Mouse (Mus musculus): Measurements from ENCODE around the gene Vgf. TPM values are rescaled to one million over a fixed set of nuclear protein-coding genes. Genes with fewer than 3 reads are reported as not detected.
A peak's percentile ranks its signal among the peaks of the same experiment; 100 is the strongest.

Gene Vgf
- polyA plus RNA-seq, 1 experiment from 2014 or later = 1.1 TPM

- H3K27ac ChIP-seq = no peak overlapping the region
- 0 out of 2 replicates have a peak, but pooled peaks cover 3% of the 10 kb centered on the region for H3K27me3 ChIP-seq (replicated peaks)
- no peak overlapping the region for H3K4me3 ChIP-seq (replicated peaks)
- ATAC-seq (ENCODE audit: insufficient read depth, low FRiP score, low read depth) = 0 out of 2 replicates have a peak, but pooled peaks have one; percentile 27
- WGBS = 77% methylated on average over 5 of the region's 5 CpGs
- no peak overlapping the region for H3K9ac ChIP-seq
- H3K4me1 ChIP-seq = no peaks in the 10 kb centered on the region
- H3K4me2 ChIP-seq = no peak overlapping the region
- H3K36me3 ChIP-seq = no peaks in the 10 kb centered on the region
- no peaks in the 10 kb centered on the region for H3K9me3 ChIP-seq
Observed at GRCm38 (mm10) chr5:137051914-137052505, 25.8 kb downstream of the Vgf start.

- no peak overlapping the region for H3K27ac ChIP-seq
- 85% methylated on average over 7 of the region's 7 CpGs for WGBS
- H3K9ac ChIP-seq = no peak overlapping the region
- no peak overlapping the region for H3K4me3 ChIP-seq (replicated peaks)
- ATAC-seq (ENCODE audit: insufficient read depth, low FRiP score, low read depth) = no peak
- H3K4me1 ChIP-seq = no peaks in the 10 kb centered on the region
- 0 out of 2 replicates have a peak, but pooled peaks cover 3% of the 10 kb centered on the region for H3K27me3 ChIP-seq (replicated peaks)
- no peaks in the 10 kb centered on the region for H3K36me3 ChIP-seq
- H3K4me2 ChIP-seq = no peak overlapping the region
- no peaks in the 10 kb centered on the region for H3K9me3 ChIP-seq
Observed at GRCm38 (mm10) chr5:137054299-137054698, 28.1 kb downstream of the Vgf start.

GRCm38 (mm10) chr5:137054873-137055272 is 28.7 kb downstream of the Vgf start:
- no peak overlapping the region for H3K27ac ChIP-seq
- ATAC-seq (ENCODE audit: insufficient read depth, low FRiP score, low read depth) = no peak
- 0 out of 2 replicates have a peak, but pooled peaks cover 3% of the 10 kb centered on the region for H3K27me3 ChIP-seq (replicated peaks)
- no peaks in the 10 kb centered on the region for H3K9me3 ChIP-seq
- no peak overlapping the region for H3K4me3 ChIP-seq (replicated peaks)
- no peaks in the 10 kb centered on the region for H3K36me3 ChIP-seq
- no peak overlapping the region for H3K9ac ChIP-seq
- H3K4me2 ChIP-seq = no peak overlapping the region
- 83% methylated on average over 5 of the region's 5 CpGs for WGBS
- H3K4me1 ChIP-seq = no peaks in the 10 kb centered on the region

- Histone ChIP-seq H3K36me3 (no peaks in the 10 kb centered on the region), H3K27ac (no peak overlapping the region), H3K27me3 (replicated peaks) (no peaks in the 10 kb centered on the region), H3K9me3 (no peaks in the 10 kb centered on the region), H3K4me2 (no peak overlapping the region), H3K9ac (no peak overlapping the region), H3K4me3 (replicated peaks) (no peak overlapping the region), H3K4me1 (no peaks in the 10 kb centered on the region)
- 22% methylated on average over 10 of the region's 12 CpGs for WGBS
- ATAC-seq (ENCODE audit: insufficient read depth, low FRiP score, low read depth) = no peak
Observed at GRCm38 (mm10) chr5:137061809-137062481, 35.8 kb downstream of the Vgf start.

GRCm38 (mm10) chr5:137062601-137063000 is 36.4 kb downstream of the Vgf start:
- no peak for ATAC-seq (ENCODE audit: insufficient read depth, low FRiP score, low read depth)
- 86% methylated on average over 5 of the region's 5 CpGs for WGBS

GRCm38 (mm10) chr5:137065454-137065853 is 39.3 kb downstream of the Vgf start:
- Histone ChIP-seq H3K4me2 (no peak overlapping the region), H3K4me1 (no peaks in the 10 kb centered on the region), H3K9ac (no peak overlapping the region), H3K27ac (no peak overlapping the region), H3K9me3 (no peaks in the 10 kb centered on the region), H3K4me3 (replicated peaks) (no peak overlapping the region), H3K27me3 (replicated peaks) (no peaks in the 10 kb centered on the region), H3K36me3 (no peaks in the 10 kb centered on the region)
- 68% methylated on average over 6 of the region's 6 CpGs for WGBS
- no peak for ATAC-seq (ENCODE audit: insufficient read depth, low FRiP score, low read depth)

More at GRCm38 (mm10) chr5:137062601-137063000, 36.4 kb downstream of the Vgf start:
- H3K36me3 ChIP-seq = no peaks in the 10 kb centered on the region
- no peak overlapping the region for H3K4me3 ChIP-seq (replicated peaks)
- no peak overlapping the region for H3K9ac ChIP-seq
- no peaks in the 10 kb centered on the region for H3K4me1 ChIP-seq
- no peak overlapping the region for H3K27ac ChIP-seq
- H3K9me3 ChIP-seq = no peaks in the 10 kb centered on the region
- no peak overlapping the region for H3K4me2 ChIP-seq
- H3K27me3 ChIP-seq (replicated peaks) = no peaks in the 10 kb centered on the region

GRCm38 (mm10) chr5:137065923-137066322 is 39.7 kb downstream of the Vgf start:
- 68% methylated on average over 8 of the region's 8 CpGs for WGBS
- H3K27ac ChIP-seq = no peak overlapping the region
- H3K4me2 ChIP-seq = no peak overlapping the region
- H3K4me3 ChIP-seq (replicated peaks) = no peak overlapping the region
- ATAC-seq (ENCODE audit: insufficient read depth, low FRiP score, low read depth) = no peak
- H3K36me3 ChIP-seq = no peaks in the 10 kb centered on the region
- no peaks in the 10 kb centered on the region for H3K27me3 ChIP-seq (replicated peaks)
- H3K9ac ChIP-seq = no peak overlapping the region
- no peaks in the 10 kb centered on the region for H3K9me3 ChIP-seq
- H3K4me1 ChIP-seq = no peaks in the 10 kb centered on the region

- 77% methylated on average over 4 of the region's 4 CpGs for whole genome bisulfite sequencing
- Histone ChIP-seq H3K4me3 (replicated peaks) (no peak overlapping the region), H3K4me2 (no peak overlapping the region), H3K27me3 (replicated peaks) (no peaks in the 10 kb centered on the region), H3K9me3 (no peaks in the 10 kb centered on the region), H3K36me3 (no peaks in the 10 kb centered on the region), H3K27ac (no peak overlapping the region), H3K4me1 (peaks cover 11% of the 10 kb centered on the region), H3K9ac (no peak overlapping the region)
- no peak for ATAC-seq (ENCODE audit: insufficient read depth, low FRiP score, low read depth)
Observed at GRCm38 (mm10) chr5:137068711-137069110, 42.5 kb downstream of the Vgf start.

- H3K4me2 ChIP-seq = no peak overlapping the region
- WGBS = 84% methylated on average over 19 of the region's 19 CpGs
- no peak for ATAC-seq (ENCODE audit: insufficient read depth, low FRiP score, low read depth)
Observed at GRCm38 (mm10) chr5:137070881-137071605, 44.9 kb downstream of the Vgf start.

GRCm38 (mm10) chr5:137072079-137072960 is 46.1 kb downstream of the Vgf start, which contains the start of gene Serpine1:
Serpine1 (minus strand) TSS chr5:137072268.
- H3K9me3 ChIP-seq = no peaks in the 10 kb centered on the region
- H3K9ac ChIP-seq = no peak within 1 kb of the TSS
- H3K27ac ChIP-seq = peak within 1 kb of the TSS; percentile 80
- peak within 1 kb of the TSS; percentile 20 for H3K4me3 ChIP-seq (replicated peaks)
- peak; percentile 88 for ATAC-seq (ENCODE audit: insufficient read depth, low FRiP score, low read depth)
- peaks cover 22% of the 10 kb centered on the region for H3K4me1 ChIP-seq
- H3K4me2 ChIP-seq = peak within 1 kb of the TSS; percentile 49
- WGBS = 18% methylated on average over 23 of the region's 23 CpGs
- no peaks in the 10 kb centered on the region for H3K27me3 ChIP-seq (replicated peaks)
- H3K36me3 ChIP-seq = no peaks in the 10 kb centered on the region

More at GRCm38 (mm10) chr5:137070881-137071605, 44.9 kb downstream of the Vgf start:
- Histone ChIP-seq H3K4me1 (peaks cover 15% of the 10 kb centered on the region), H3K9ac (no peak overlapping the region), H3K36me3 (no peaks in the 10 kb centered on the region), H3K4me3 (replicated peaks) (no peak overlapping the region), H3K27ac (no peak overlapping the region), H3K9me3 (no peaks in the 10 kb centered on the region), H3K27me3 (replicated peaks) (no peaks in the 10 kb centered on the region)

- Histone ChIP-seq H3K36me3 (no peaks in the 10 kb centered on the region), H3K27ac (peak overlapping the region; percentile 80; the same call in 1 of the 2 replicates), H3K4me2 (no peak overlapping the region), H3K9ac (no peak overlapping the region), H3K4me1 (peaks cover 23% of the 10 kb centered on the region), H3K4me3 (replicated peaks) (no peak overlapping the region), H3K9me3 (no peaks in the 10 kb centered on the region), H3K27me3 (replicated peaks) (no peaks in the 10 kb centered on the region)
- WGBS = 91% methylated on average over 8 of the region's 8 CpGs
- ATAC-seq (ENCODE audit: insufficient read depth, low FRiP score, low read depth) = no peak
Observed at GRCm38 (mm10) chr5:137073141-137073540, 46.9 kb downstream of the Vgf start.
